In genomic region chr11:87710262-87710615, GRCm38 (mm10) we compare ENCODE assay signal across 8 mouse cellular contexts. TPM values are rescaled to one million over a fixed set of nuclear protein-coding genes. Genes with fewer than 3 reads are reported as not detected.
DNase-seq lines count a peak whose midpoint lies in the region; ATAC-seq and TF ChIP-seq lines count a peak whose summit lies in the region.

No protein-coding gene starts in this region.

- peaks cover 31% of the 10 kb centered on the region for H3K27me3 ChIP-seq in hindbrain, embryonic 13.5 days
- H3K27me3 ChIP-seq in midbrain, embryonic 10.5 days (ENCODE audit: low read depth, poor library complexity, severe bottlenecking), result peaks cover 44% of the 10 kb centered on the region

- TF ChIP-seq CTCF in gastrocnemius, adult 2 months (IDR thresholded peaks at IDR 0.05), result no peak

- no peaks in the 10 kb centered on the region for H3K9me3 ChIP-seq in ES-E14 (ENCODE audit: control insufficient read depth, insufficient read depth, low read depth, low read length)
- H3K9me3 ChIP-seq in hindbrain, embryonic 13.5 days, result no peaks in the 10 kb centered on the region
- H3K9me3 ChIP-seq in midbrain, embryonic 10.5 days (replicated peaks), result no peaks in the 10 kb centered on the region

- in situ Hi-C loops in ES-E14 (cut with MboI; ENCODE audit: low sequenced_read_pairs in 2 of 2, unreplicated experiment in 2 of 2), result no loop called here

- H3K4me2 ChIP-seq in hindbrain, embryonic 13.5 days, result peak overlapping the region; percentile 50

- ATAC-seq in hindbrain, embryonic 13.5 days (ENCODE audit: low FRiP score), result no peak

- intact Hi-C loops in gastrocnemius, adult 2 months (cut with DNase I), result no loop called here
- intact Hi-C loops in gastrocnemius, postnatal 14 days (cut with DNase I; ENCODE audit: low total_unique reads), result no loop called here

- no peaks in the 10 kb centered on the region for H3K36me3 ChIP-seq in ES-E14 (ENCODE audit: control insufficient read depth, insufficient read depth, low read length, poor library complexity, severe bottlenecking)
- no peaks in the 10 kb centered on the region for H3K36me3 ChIP-seq in hindbrain, embryonic 13.5 days
- no peaks in the 10 kb centered on the region for H3K36me3 ChIP-seq in midbrain, embryonic 10.5 days

- H3K4me1 ChIP-seq in ES-E14 (ENCODE audit: control insufficient read depth in 2 of 2, insufficient read depth in 2 of 2, low read length in 2 of 2, poor library complexity in 1 of 2), result peaks cover 12 to 20% of the 10 kb centered on the region in 2 experiments
- H3K4me1 ChIP-seq in hindbrain, embryonic 13.5 days (replicated peaks), result peaks cover 10% of the 10 kb centered on the region
- H3K4me1 ChIP-seq in midbrain, embryonic 10.5 days, result peaks cover 30% of the 10 kb centered on the region

- 58% methylated on average over 7 of the region's 7 CpGs for WGBS in hindbrain, embryonic 13.5 days
- WGBS in midbrain, embryonic 10.5 days, result 48% methylated on average over 7 of the region's 7 CpGs

- H3K9ac ChIP-seq in ES-E14 (ENCODE audit: insufficient read depth, low read depth, low read length, poor library complexity, severe bottlenecking), result peak overlapping the region; percentile 10; the same call in 1 of the 2 replicates
- H3K9ac ChIP-seq in hindbrain, embryonic 13.5 days, result peak overlapping the region; percentile 56

- H3K4me3 ChIP-seq in gastrocnemius, adult 2 months, result peak overlapping the region; percentile 48
- H3K4me3 ChIP-seq in ES-E14 (ENCODE audit: insufficient read depth in 1 of 2, low read depth in 1 of 2, low read length in 2 of 2, poor library complexity in 1 of 2, severe bottlenecking in 1 of 2), result no peak overlapping the region
- H3K4me3 ChIP-seq in hindbrain, embryonic 13.5 days, result peak overlapping the region; percentile 22
- H3K4me3 ChIP-seq in midbrain, embryonic 10.5 days, result peak overlapping the region; percentile 41

- DNase-seq in gastrocnemius, adult 2 months, result no peak
- DNase-seq in gastrocnemius, postnatal 14 days, result no peak
- DNase-seq in ES-E14 (ENCODE audit: low read depth, low spot score), result no peak
- no peak for DNase-seq in midbrain, embryonic 10.5 days (ENCODE audit: low spot score)
- no peak for DNase-seq in spleen, postnatal 36 days (ENCODE audit: low spot score in 2 of 2)
- DNase-seq in layer of hippocampus, adult 11-12 months (ENCODE audit: low spot score), result no peak
- no peak for DNase-seq in cerebellum, postnatal 10 days

- no peak overlapping the region for H3K27ac ChIP-seq in gastrocnemius, adult 2 months
- no peak overlapping the region for H3K27ac ChIP-seq in ES-E14 (ENCODE audit: insufficient read depth, low read depth, low read length, poor library complexity, severe bottlenecking)
- H3K27ac ChIP-seq in hindbrain, embryonic 13.5 days, result no peak overlapping the region
- H3K27ac ChIP-seq in midbrain, embryonic 10.5 days (replicated peaks), result peak overlapping the region; percentile 55; the same call in 1 of the 2 replicates

TF ChIP-seq in ES-E14, 5 proteins besides CTCF, POLR2A, EP300 and RAD21:
- no peak for TF ChIP-seq MAFK (IDR thresholded peaks at IDR 0.05; ENCODE audit: insufficient read depth, low read depth, low read length)

RNA-seq across cellular contexts. Expression of gene Supt4a, which starts 27.1 kb away (rescaled TPM):
- 10 to 100 TPM; 36.8 TPM for total RNA-seq in gastrocnemius, adult 2 months (2021)
- 10 to 100 TPM; 30.8 to 36.4 TPM for total RNA-seq in gastrocnemius, postnatal 14 days (2021)
- 178 and 220 TPM in 2 replicates for total RNA-seq in ES-E14 (2012; rRNA removed)
- polyA plus RNA-seq in hindbrain, embryonic 13.5 days (2015; fragmentation: Nextera tagmentation; extraction: Ambion mirVana), result 143 and 150 TPM in 2 replicates
- polyA plus RNA-seq in midbrain, embryonic 10.5 days (2016; fragmentation: Nextera tagmentation; extraction: Ambion mirVana), result 157 and 171 TPM in 2 replicates

RNA-seq across cellular contexts. Expression of gene Rnf43, which starts 47.7 kb away (rescaled TPM):
- under 1 TPM; 0.39 to 0.89 TPM for total RNA-seq in gastrocnemius, adult 2 months (2021)
- under 1 TPM; 0.09 to 0.16 TPM for total RNA-seq in gastrocnemius, postnatal 14 days (2021)
- 1.1 and 1.2 TPM in 2 replicates for total RNA-seq in ES-E14 (2012; rRNA removed)
- 0.71 and 0.75 TPM in 2 replicates for polyA plus RNA-seq in hindbrain, embryonic 13.5 days (2015; fragmentation: Nextera tagmentation; extraction: Ambion mirVana)
- polyA plus RNA-seq in midbrain, embryonic 10.5 days (2016; fragmentation: Nextera tagmentation; extraction: Ambion mirVana), result 0.95 and 1.3 TPM in 2 replicates

RNA-seq across cellular contexts. Expression of gene Tspoap1, which starts 50.1 kb away (rescaled TPM):
- total RNA-seq in gastrocnemius, adult 2 months (2021), result not detected
- under 1 TPM; 0.04 TPM for total RNA-seq in gastrocnemius, postnatal 14 days (2021)
- total RNA-seq in ES-E14 (2012; rRNA removed), result 1.8 and 5.2 TPM in 2 replicates
- 40.7 and 40.8 TPM in 2 replicates for polyA plus RNA-seq in hindbrain, embryonic 13.5 days (2015; fragmentation: Nextera tagmentation; extraction: Ambion mirVana)
- 8.2 and 14.7 TPM in 2 replicates for polyA plus RNA-seq in midbrain, embryonic 10.5 days (2016; fragmentation: Nextera tagmentation; extraction: Ambion mirVana)

Comparison
In these comparisons a context has a peak if more than half of its experiments do, and no peak if none do; other contexts are left out.
1. H3K4me3 ChIP-seq: peak in gastrocnemius, adult 2 months (single experiment), hindbrain, embryonic 13.5 days (single experiment) and midbrain, embryonic 10.5 days (single experiment); none in ES-E14 (0 of 2).